Mouse (Mus musculus): ENCODE measurements around the gene Ccdc27. TPM values are rescaled to one million over a fixed set of nuclear protein-coding genes. Genes with fewer than 3 reads are reported as not detected.
A peak's percentile ranks its signal among the peaks of the same experiment; 100 is the strongest.

Gene Ccdc27
- polyA plus RNA-seq, 1 experiment from 2014 or later, result 0.13 TPM

- 49% methylated on average over 4 of the region's 4 CpGs for WGBS (ENCODE audit: insufficient replicate concordance)
Measured at GRCm38 (mm10) chr4:154057696-154058095, 15.2 kb upstream of the Ccdc27 start.

DNA sequence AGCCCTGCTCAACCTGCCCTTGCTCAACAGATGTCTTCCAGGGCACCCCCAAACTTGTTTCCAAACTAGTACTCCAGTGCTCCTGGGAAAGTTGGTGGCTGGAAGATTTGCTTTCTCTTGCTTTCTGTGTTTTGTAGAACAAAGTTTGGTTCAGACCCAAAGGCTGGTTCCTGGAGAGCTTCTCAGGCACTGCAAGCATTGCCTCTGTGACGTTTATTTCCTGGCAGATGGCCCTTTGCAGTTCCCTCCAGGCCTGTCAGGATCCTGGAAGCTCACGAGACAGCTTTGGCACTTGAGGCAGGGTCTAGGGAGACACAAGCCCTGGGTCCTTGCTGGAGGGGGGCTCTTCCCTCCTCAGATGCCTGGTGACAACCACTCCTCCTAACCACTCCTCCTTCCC lies 14.2 kb upstream of the Ccdc27 start:
- ATAC-seq, result no peak
- Histone ChIP-seq H3K36me3 (no peaks in the 10 kb centered on the region), H3K27ac (no peak overlapping the region), H3K9ac (no peak overlapping the region), H3K9me3 (replicated peaks) (no peaks in the 10 kb centered on the region), H3K4me1 (no peaks in the 10 kb centered on the region), H3K4me2 (no peak overlapping the region), H3K4me3 (no peak overlapping the region), H3K27me3 (replicated peaks) (peaks cover 40% of the 10 kb centered on the region)
- 25% methylated on average over 2 of the region's 2 CpGs for WGBS (ENCODE audit: insufficient replicate concordance)

More at GRCm38 (mm10) chr4:154057696-154058095, 15.2 kb upstream of the Ccdc27 start:
- Histone ChIP-seq H3K9ac (no peak overlapping the region), H3K36me3 (no peaks in the 10 kb centered on the region), H3K9me3 (replicated peaks) (no peaks in the 10 kb centered on the region), H3K27me3 (replicated peaks) (peaks cover 47% of the 10 kb centered on the region), H3K27ac (no peak overlapping the region), H3K4me2 (no peak overlapping the region), H3K4me1 (no peaks in the 10 kb centered on the region), H3K4me3 (no peak overlapping the region)
- ATAC-seq, result no peak

- Histone ChIP-seq H3K27me3 (replicated peaks) (peaks cover 39% of the 10 kb centered on the region), H3K36me3 (no peaks in the 10 kb centered on the region), H3K9ac (no peak overlapping the region), H3K9me3 (replicated peaks) (no peaks in the 10 kb centered on the region), H3K27ac (no peak overlapping the region), H3K4me2 (no peak overlapping the region), H3K4me1 (no peaks in the 10 kb centered on the region), H3K4me3 (no peak overlapping the region)
- 56% methylated on average over 2 of the region's 2 CpGs for WGBS (ENCODE audit: insufficient replicate concordance)
- ATAC-seq, result no peak
Measured at GRCm38 (mm10) chr4:154056046-154056445, 13.6 kb upstream of the Ccdc27 start.

DNA sequence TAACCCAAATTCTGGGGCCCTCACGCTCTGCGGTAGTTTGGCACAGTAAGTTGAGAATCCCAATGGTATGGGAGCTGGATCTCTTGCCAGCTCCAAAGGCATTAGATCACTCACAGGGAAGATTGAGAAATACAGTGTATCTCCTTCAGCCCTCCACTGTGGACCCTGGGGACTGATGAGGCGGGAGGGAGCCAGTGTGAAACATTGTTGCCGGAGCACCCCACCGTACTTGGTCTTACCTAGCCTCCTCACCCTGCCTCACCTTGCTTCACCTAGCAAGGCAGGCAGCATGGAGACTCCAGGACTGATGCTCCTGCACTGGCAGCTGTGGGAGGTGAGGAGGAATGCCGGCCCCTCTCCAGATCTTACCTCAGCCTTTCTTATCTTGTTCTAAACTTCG lies 13.0 kb upstream of the Ccdc27 start:
- Histone ChIP-seq H3K27me3 (replicated peaks) (peaks cover 39% of the 10 kb centered on the region), H3K4me2 (no peak overlapping the region), H3K4me3 (no peak overlapping the region), H3K9ac (no peak overlapping the region), H3K27ac (no peak overlapping the region), H3K36me3 (no peaks in the 10 kb centered on the region), H3K9me3 (replicated peaks) (no peaks in the 10 kb centered on the region), H3K4me1 (no peaks in the 10 kb centered on the region)
- WGBS (ENCODE audit: insufficient replicate concordance), result 70% methylated on average over 7 of the region's 7 CpGs
- no peak for ATAC-seq

- 40% methylated on average over 4 of the region's 4 CpGs for WGBS (ENCODE audit: insufficient replicate concordance)
- H3K4me2 ChIP-seq, result no peak overlapping the region
- no peak overlapping the region for H3K9ac ChIP-seq
- ATAC-seq, result no peak
- H3K27me3 ChIP-seq (replicated peaks), result peaks cover 22% of the 10 kb centered on the region; the same call in 1 of the 2 replicates
- H3K9me3 ChIP-seq (replicated peaks), result no peaks in the 10 kb centered on the region
- H3K36me3 ChIP-seq, result no peaks in the 10 kb centered on the region
- H3K4me1 ChIP-seq, result no peaks in the 10 kb centered on the region
- no peak overlapping the region for H3K4me3 ChIP-seq
- no peak overlapping the region for H3K27ac ChIP-seq
Measured at GRCm38 (mm10) chr4:154053065-154053464, 10.6 kb upstream of the Ccdc27 start.

DNA sequence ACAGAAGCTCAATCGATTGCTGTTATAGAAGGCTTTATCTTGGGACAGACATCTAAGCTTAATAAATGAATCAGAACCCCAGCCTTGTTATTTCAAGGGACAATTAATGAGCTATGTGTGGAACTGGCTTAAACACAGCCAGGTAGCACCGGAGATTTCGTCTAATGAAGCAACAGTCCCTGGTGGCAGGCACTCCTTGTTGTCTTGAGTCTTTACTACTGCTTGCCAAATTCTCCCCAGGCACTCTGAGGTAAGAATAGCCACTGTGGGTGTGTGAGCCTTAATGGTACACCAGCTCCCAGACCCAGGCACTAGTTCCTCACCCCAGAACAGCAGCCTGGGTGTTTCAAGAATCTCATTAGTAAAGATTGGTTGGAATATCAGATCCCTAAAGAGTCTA lies 8.9 kb upstream of the Ccdc27 start:
- Histone ChIP-seq H3K9ac (no peak overlapping the region), H3K4me1 (no peaks in the 10 kb centered on the region), H3K27ac (no peak overlapping the region), H3K4me3 (no peak overlapping the region), H3K27me3 (replicated peaks) (peaks cover 10% of the 10 kb centered on the region; the same call in 1 of the 2 replicates), H3K9me3 (replicated peaks) (no peaks in the 10 kb centered on the region), H3K36me3 (no peaks in the 10 kb centered on the region), H3K4me2 (no peak overlapping the region)
- no peak for ATAC-seq
- 75% methylated on average over 3 of the region's 3 CpGs for WGBS (ENCODE audit: insufficient replicate concordance)

GRCm38 (mm10) chr4:154045837-154046236 lies 3.4 kb upstream of the Ccdc27 start:
- ATAC-seq, result no peak
- H3K9ac ChIP-seq, result no peak overlapping the region
- 60% methylated on average over 5 of the region's 5 CpGs for WGBS (ENCODE audit: insufficient replicate concordance)
- no peaks in the 10 kb centered on the region for H3K9me3 ChIP-seq (replicated peaks)
- peaks cover 8% of the 10 kb centered on the region; the same call in 1 of the 2 replicates for H3K27me3 ChIP-seq (replicated peaks)
- H3K4me3 ChIP-seq, result no peak overlapping the region
- H3K27ac ChIP-seq, result no peak overlapping the region
- no peak overlapping the region for H3K4me2 ChIP-seq
- H3K36me3 ChIP-seq, result no peaks in the 10 kb centered on the region
- no peaks in the 10 kb centered on the region for H3K4me1 ChIP-seq

- Histone ChIP-seq H3K27ac (no peak overlapping the region), H3K4me1 (peaks cover 20% of the 10 kb centered on the region), H3K4me2 (no peak overlapping the region), H3K27me3 (replicated peaks) (peaks cover 15% of the 10 kb centered on the region; the same call in 1 of the 2 replicates), H3K4me3 (no peak overlapping the region), H3K36me3 (no peaks in the 10 kb centered on the region), H3K9me3 (replicated peaks) (no peaks in the 10 kb centered on the region), H3K9ac (no peak overlapping the region)
- WGBS (ENCODE audit: insufficient replicate concordance), result 32% methylated on average over 3 of the region's 3 CpGs
- no peak for ATAC-seq
Measured at GRCm38 (mm10) chr4:154037123-154037522, 5.4 kb downstream of the Ccdc27 start.

DNA sequence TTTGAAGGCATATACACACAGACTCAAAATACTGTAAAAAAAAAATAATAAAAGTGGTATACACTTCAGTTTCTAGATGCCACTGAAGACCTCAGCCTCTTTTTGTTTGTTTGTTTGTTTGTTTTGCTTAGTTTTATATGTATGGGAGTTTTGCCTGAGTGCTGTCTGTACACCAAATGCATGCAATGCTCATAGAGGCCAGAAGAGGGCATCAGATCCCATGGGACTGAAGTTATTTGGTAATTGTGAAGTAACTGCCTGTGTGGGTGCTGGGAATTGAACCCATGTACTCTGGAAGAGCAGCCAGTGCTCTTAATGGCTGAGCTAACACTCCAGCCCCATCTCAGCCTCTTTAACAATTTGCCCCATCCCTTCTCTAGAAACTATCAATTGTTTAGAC lies 13.8 kb downstream of the Ccdc27 start:
- Histone ChIP-seq H3K4me1 (peaks cover 64% of the 10 kb centered on the region), H3K4me2 (no peak overlapping the region), H3K9ac (no peak overlapping the region), H3K9me3 (replicated peaks) (no peaks in the 10 kb centered on the region), H3K36me3 (peaks cover 31% of the 10 kb centered on the region), H3K4me3 (no peak overlapping the region), H3K27me3 (replicated peaks) (no peaks in the 10 kb centered on the region), H3K27ac (no peak overlapping the region)
- no peak for ATAC-seq

- Histone ChIP-seq H3K27me3 (replicated peaks) (no peaks in the 10 kb centered on the region), H3K36me3 (peaks cover 36% of the 10 kb centered on the region), H3K9ac (peak overlapping the region; percentile 93; the same call in 1 of the 2 replicates), H3K4me1 (peaks cover 64% of the 10 kb centered on the region), H3K9me3 (replicated peaks) (no peaks in the 10 kb centered on the region), H3K4me2 (peak overlapping the region; percentile 91), H3K4me3 (peak overlapping the region; percentile 86; the same call in 1 of the 2 replicates), H3K27ac (no peak overlapping the region)
- 81% methylated on average over 7 of the region's 7 CpGs for WGBS (ENCODE audit: insufficient replicate concordance)
- no peak for ATAC-seq
Measured at GRCm38 (mm10) chr4:154028066-154028465, 14.4 kb downstream of the Ccdc27 start.

DNA sequence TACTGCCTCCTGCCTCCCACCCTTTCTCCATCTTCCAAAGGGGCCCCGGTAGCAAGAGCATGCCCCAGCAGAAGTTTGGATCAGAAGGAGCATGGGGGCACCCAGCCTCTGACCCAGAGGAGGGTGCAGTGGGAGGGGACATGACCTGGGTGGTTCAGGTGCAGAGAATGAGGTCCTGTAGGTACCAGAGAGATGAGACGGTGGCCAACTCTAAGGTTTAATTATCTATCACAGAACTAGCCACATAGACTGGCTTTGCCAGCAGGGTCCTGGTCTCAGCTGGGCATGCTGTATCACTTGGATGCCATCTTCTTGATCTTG lies 16.1 kb downstream of the Ccdc27 start:
- H3K4me1 ChIP-seq, result peaks cover 69% of the 10 kb centered on the region
- no peaks in the 10 kb centered on the region for H3K27me3 ChIP-seq (replicated peaks)
- 14% methylated on average over 2 of the region's 2 CpGs for WGBS (ENCODE audit: insufficient replicate concordance)
- ATAC-seq, result no peak
- H3K27ac ChIP-seq, result peak overlapping the region; percentile 98
- H3K4me2 ChIP-seq, result peak overlapping the region; percentile 91
- peak overlapping the region; percentile 86 for H3K4me3 ChIP-seq
- H3K9me3 ChIP-seq (replicated peaks), result no peaks in the 10 kb centered on the region
- peak overlapping the region; percentile 93 for H3K9ac ChIP-seq
- H3K36me3 ChIP-seq, result peaks cover 46% of the 10 kb centered on the region

DNA sequence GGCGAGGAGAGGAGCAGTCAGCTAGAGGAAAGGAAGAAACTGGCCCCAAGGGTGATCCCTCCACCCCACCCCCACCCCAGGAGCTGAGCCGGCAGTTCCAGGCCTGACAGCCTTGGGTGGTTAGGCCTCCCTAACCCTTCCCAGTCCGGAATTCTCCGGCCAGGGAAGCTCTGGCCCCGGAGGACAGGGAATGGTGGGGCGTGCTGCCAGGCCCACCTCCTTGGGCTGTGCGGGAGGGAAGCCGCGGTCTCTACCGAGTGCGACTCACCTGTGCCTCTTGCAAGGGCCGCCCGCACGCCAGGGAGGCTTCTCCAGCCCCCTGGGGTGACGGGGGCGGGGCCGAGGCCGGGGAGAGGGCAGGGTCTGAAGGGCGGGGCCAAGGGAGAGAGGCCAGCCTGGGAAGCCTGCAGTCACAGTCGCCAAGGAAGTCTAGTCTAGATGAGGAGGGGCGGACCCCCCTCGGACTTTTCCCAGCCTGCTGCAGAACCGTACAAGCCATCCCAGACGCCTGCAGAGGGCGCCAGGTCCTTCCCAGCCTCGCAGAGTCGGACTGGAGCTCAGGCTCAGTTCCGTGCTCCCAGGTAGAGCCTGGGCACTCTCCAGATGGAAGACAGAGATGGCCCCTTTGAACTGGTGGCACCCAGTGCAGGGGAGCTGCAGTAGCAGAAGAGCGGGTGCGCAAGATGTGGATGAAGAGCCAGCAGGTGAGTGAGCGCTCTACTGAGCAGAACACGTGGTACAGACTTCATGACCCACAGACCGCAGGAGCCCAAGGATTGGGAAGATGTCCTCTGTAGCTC lies 16.6 kb downstream of the Ccdc27 start, which contains the start of gene Smim1:
Smim1 (minus strand) TSS at position 590 of the 800 bp plus-strand sequence.
- ATAC-seq, result peak; percentile 69
- Histone ChIP-seq H3K27ac (peak within 1 kb of the TSS; percentile 98), H3K4me2 (peak within 1 kb of the TSS; percentile 91), H3K36me3 (peaks cover 46% of the 10 kb centered on the region), H3K4me1 (peaks cover 70% of the 10 kb centered on the region), H3K27me3 (replicated peaks) (no peaks in the 10 kb centered on the region), H3K9me3 (replicated peaks) (no peaks in the 10 kb centered on the region), H3K9ac (peak within 1 kb of the TSS; percentile 93), H3K4me3 (peak within 1 kb of the TSS; percentile 86)
- WGBS (ENCODE audit: insufficient replicate concordance), result 1% methylated on average over 29 of the region's 33 CpGs

Data from liver, embryonic 12.5 days (tissue).